Mouse (Mus musculus) stomach, embryonic 14.5 days (tissue): ENCODE data around the gene Ntm. TPM values are rescaled to one million over a fixed set of nuclear protein-coding genes. Genes with fewer than 3 reads are reported as not detected.

ENCODE experiments used
- ATAC-seq: fragments of 200-750 bp; cut with Nextera tagmentation; 2 replicates; pipeline ENCODE4 v1.8.0; 2017; ENCODE audit warnings: low read depth, moderate TSS enrichment; ENCODE audit not compliant: insufficient number of reproducible peaks, insufficient read depth, low FRiP score
- H3K27ac ChIP-seq: fragments of 300-500 bp; sonication (generic); 2 replicates; pipeline ENCODE4 v1.5.1; 2014; ENCODE audit warnings: mild to moderate bottlenecking, low read length, moderate library complexity, mixed read lengths
- H3K27me3 ChIP-seq: fragments of 300-500 bp; sonication (generic); 2 replicates; pipeline ENCODE4 v1.6.1; 2014; ENCODE audit warnings: low read length, control low read depth, mixed read lengths; ENCODE audit not compliant: control insufficient read depth, insufficient read depth
- H3K36me3 ChIP-seq: fragments of 300-500 bp; sonication (generic); 2 replicates; pipeline ENCODE4 v1.6.1; 2014; ENCODE audit warnings: mild to moderate bottlenecking, control low read depth, low read length, moderate library complexity, mixed read lengths; ENCODE audit not compliant: control insufficient read depth, insufficient read depth
- H3K4me1 ChIP-seq: fragments of 300-500 bp; sonication (generic); 2 replicates; pipeline ENCODE4 v1.6.1; 2014; ENCODE audit warnings: low read length, control low read depth, mixed read lengths; ENCODE audit not compliant: control insufficient read depth, insufficient read depth
- H3K4me2 ChIP-seq: fragments of 300-500 bp; sonication (generic); replicated peaks from 2 replicates; pipeline ENCODE4 v1.6.1; 2014; ENCODE audit warnings: low read depth, low read length, control low read depth
- H3K4me3 ChIP-seq: fragments of 300-500 bp; sonication (generic); 2 replicates; pipeline ENCODE4 v1.5.1; 2014; ENCODE audit warnings: low read depth, low read length, control low read depth
- H3K9ac ChIP-seq: fragments of 300-500 bp; sonication (generic); replicated peaks from 2 replicates; pipeline ENCODE4 v1.6.1; 2014; ENCODE audit warnings: low read depth, mild to moderate bottlenecking, control low read depth, low read length, moderate library complexity, mixed read lengths
- H3K9me3 ChIP-seq: fragments of 300-500 bp; sonication (generic); 2 replicates; pipeline ENCODE4 v1.6.1; 2016; ENCODE audit warnings: low read depth, low read length, control low read depth; ENCODE audit not compliant: control insufficient read depth
- WGBS: fragments of 180-500 bp; shearing (Covaris S2); extraction: QIAGEN DNeasy Blood & Tissue Kit; methylation state at CpG from one replicate; pipeline ENCODE4 v1.1.7; 2014; 5-methylcytosine and 5-hydroxymethylcytosine counted together
- polyA plus RNA-seq: library from polyadenylated mRNA; unstranded; fragments of >200 nt; fragmentation: Nextera tagmentation; extraction: Ambion mirVana; gene quantifications from 2 replicates; pipeline ENCODE4 v1.2.1, GENCODE M21; 2014

Gene Ntm
- polyA plus RNA-seq, 1 experiment from 2014 or later: 19.7 TPM

DNA sequence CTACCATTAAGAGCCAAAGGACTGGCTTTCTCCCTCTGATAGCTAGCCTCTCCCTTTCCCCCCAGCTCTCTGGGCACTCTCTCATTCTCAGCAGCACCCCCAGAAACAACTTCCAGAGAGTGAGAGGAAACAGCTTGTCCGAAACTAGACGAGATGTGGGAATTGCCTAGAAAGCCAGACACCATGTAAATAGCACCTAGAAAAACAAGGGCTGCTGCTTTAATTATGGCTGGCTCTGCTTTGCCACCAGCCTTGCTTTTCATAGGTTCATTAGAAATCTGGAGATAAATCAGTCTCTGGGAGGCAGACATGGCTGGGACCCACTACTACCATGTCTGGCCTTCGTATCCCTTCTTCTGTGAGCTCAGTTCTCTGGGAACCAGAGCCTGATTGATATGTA, 96.1 kb downstream of the Ntm start:
- H3K9ac ChIP-seq: no peak overlapping the region
- WGBS: 55% methylated on average over 3 of the region's 3 CpGs
- no peaks in the 10 kb centered on the region for H3K36me3 ChIP-seq
- H3K27ac ChIP-seq: no peak overlapping the region
- H3K4me2 ChIP-seq: no peak overlapping the region
- peaks cover 3% of the 10 kb centered on the region; the same call in 1 of the 2 replicates for H3K4me1 ChIP-seq
- ATAC-seq: no peak
- no peak overlapping the region for H3K4me3 ChIP-seq
- H3K27me3 ChIP-seq: no peaks in the 10 kb centered on the region
- H3K9me3 ChIP-seq: no peaks in the 10 kb centered on the region

DNA sequence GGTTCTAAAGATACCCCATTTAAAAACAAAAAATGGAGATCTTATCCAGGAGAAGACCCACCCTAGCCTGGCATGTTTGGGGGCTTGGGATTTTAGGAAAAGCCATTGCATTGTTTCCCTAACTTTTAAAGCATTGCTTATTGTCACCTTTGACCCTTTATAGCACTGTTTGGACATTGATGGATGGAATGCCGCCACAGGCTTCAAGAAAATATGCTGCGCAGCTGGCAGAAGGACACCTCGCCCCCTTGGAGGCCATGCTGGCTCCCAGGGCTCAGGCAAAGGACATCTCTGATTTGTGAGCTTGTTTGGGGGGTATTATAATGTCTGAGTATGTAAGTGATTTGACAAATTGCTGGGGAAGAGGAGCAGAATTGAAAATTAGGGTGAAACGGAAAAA, 96.8 kb downstream of the Ntm start:
- Histone ChIP-seq H3K4me3 (no peak overlapping the region), H3K27ac (no peak overlapping the region), H3K4me1 (peaks cover 3% of the 10 kb centered on the region; the same call in 1 of the 2 replicates), H3K9me3 (no peaks in the 10 kb centered on the region), H3K9ac (no peak overlapping the region), H3K27me3 (no peaks in the 10 kb centered on the region), H3K36me3 (no peaks in the 10 kb centered on the region), H3K4me2 (no peak overlapping the region)
- WGBS: 44% methylated on average over 4 of the region's 4 CpGs
- ATAC-seq: no peak

DNA sequence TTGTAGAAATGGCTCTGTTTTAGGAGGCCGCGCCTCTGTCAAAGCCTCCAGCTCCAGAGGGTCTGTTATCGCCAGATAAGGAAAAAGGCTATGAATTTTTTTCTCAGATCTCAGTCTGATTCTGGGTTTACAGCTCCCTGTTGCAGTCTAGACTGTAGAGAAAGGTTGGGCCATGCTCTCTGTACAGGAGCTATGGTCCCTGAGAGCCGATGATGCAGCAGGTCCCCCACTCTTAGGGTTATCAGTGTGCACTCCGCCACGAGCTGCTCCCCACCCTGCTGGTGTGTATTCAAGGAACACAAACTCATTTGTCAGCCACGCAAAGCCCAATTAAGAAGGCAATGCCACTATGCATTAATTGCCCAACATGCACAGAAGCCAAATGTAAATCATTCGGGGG, 97.4 kb downstream of the Ntm start:
- H3K4me1 ChIP-seq: peaks cover 3% of the 10 kb centered on the region; the same call in 1 of the 2 replicates
- 56% methylated on average over 8 of the region's 8 CpGs for WGBS
- no peaks in the 10 kb centered on the region for H3K36me3 ChIP-seq
- H3K27ac ChIP-seq: no peak overlapping the region
- no peaks in the 10 kb centered on the region for H3K27me3 ChIP-seq
- H3K4me2 ChIP-seq: no peak overlapping the region
- H3K9me3 ChIP-seq: no peaks in the 10 kb centered on the region
- ATAC-seq: no peak
- H3K9ac ChIP-seq: no peak overlapping the region
- H3K4me3 ChIP-seq: no peak overlapping the region

DNA sequence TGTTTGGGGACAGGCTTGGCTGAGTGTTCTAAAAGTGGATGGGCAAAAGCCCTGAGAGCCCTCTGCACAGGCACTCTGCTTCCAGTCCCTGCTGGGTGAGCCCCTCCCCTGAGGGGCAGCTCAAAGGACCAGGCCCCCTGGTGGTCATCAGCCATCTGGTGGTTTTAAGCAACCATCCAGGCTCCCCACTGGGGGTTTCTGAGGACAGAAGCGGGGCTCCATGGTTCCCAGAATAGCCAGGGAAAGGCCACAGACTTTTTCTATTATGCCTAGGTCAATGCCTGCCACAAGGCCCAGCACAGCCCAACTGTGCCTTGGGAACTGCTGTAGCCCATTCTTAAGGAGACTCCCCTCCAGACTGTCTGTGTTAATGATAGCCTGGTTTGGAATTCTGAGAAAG, 98.1 kb downstream of the Ntm start:
- Histone ChIP-seq H3K27me3 (no peaks in the 10 kb centered on the region), H3K9me3 (no peaks in the 10 kb centered on the region), H3K36me3 (no peaks in the 10 kb centered on the region), H3K27ac (no peak overlapping the region), H3K9ac (no peak overlapping the region), H3K4me1 (peaks cover 3% of the 10 kb centered on the region; the same call in 1 of the 2 replicates), H3K4me3 (no peak overlapping the region), H3K4me2 (no peak overlapping the region)
- WGBS: 23% methylated on average over 1 of the region's 1 CpGs
- ATAC-seq: no peak

DNA sequence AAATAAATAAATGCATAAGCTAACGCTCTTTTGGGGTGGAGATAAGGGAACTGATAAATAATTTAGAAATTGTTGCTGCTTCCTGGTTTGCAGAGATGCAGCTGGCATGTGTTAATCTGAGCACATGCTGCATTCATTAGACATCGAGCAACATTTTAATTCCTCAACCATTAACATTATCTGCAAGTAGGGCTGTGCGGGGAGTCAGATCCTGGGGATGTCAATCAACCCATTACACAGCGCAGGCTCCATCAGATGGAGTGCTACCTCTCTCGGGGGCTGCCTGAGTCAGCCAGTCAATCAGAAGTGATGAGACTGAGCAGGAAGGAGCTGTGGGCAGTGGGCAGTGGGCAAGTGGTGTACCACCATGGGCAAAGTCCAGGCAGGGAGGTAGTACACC, 100.5 kb downstream of the Ntm start:
- no peak overlapping the region for H3K27ac ChIP-seq
- WGBS: 64% methylated on average over 5 of the region's 5 CpGs
- H3K4me1 ChIP-seq: no peaks in the 10 kb centered on the region
- H3K36me3 ChIP-seq: no peaks in the 10 kb centered on the region
- H3K4me3 ChIP-seq: no peak overlapping the region
- no peak overlapping the region for H3K9ac ChIP-seq
- H3K4me2 ChIP-seq: no peak overlapping the region
- H3K27me3 ChIP-seq: no peaks in the 10 kb centered on the region
- H3K9me3 ChIP-seq: no peaks in the 10 kb centered on the region
- ATAC-seq: no peak

DNA sequence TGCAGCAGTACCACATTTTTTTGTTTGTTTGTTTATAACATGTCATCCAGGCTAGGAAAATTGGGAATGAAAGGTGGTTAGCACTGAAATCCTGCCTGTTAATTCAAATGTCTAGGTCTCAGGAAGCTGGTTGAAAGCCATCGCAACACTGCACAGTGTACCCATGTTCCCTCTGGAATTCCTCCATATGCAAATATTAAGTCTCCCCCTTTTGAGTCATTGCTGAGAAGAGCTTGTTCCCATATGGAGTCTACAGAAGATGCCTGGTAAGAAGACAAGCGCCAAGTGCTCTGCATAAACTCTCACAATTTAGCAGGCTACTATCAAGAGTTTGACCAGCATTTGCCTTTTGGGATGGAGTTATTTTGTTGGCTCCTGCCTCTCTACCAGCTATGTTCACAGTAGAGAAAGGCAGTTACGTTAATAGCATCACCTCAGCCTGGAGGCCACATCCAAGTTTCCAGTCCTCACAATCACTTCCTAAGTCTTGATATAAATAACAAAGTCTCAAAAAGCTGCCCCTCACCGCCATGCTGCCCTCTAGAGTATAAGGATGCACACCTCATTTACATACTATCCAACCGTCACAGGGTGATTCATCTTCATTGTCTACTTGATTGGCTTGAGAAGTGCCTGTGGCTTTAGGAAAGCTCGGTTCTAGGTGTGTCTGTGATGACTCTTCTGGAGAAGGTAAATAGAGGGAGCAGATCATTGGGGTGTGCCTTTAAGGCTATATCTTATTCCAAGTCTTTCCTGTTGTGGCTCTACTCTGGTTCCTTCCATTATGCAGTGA, 103.5 kb downstream of the Ntm start:
- ATAC-seq: no peak
- Histone ChIP-seq H3K27ac (no peak overlapping the region), H3K4me3 (no peak overlapping the region), H3K4me2 (no peak overlapping the region), H3K4me1 (no peaks in the 10 kb centered on the region), H3K9ac (no peak overlapping the region), H3K27me3 (no peaks in the 10 kb centered on the region), H3K9me3 (no peaks in the 10 kb centered on the region), H3K36me3 (no peaks in the 10 kb centered on the region)
- WGBS: 86% methylated on average over 6 of the region's 6 CpGs

DNA sequence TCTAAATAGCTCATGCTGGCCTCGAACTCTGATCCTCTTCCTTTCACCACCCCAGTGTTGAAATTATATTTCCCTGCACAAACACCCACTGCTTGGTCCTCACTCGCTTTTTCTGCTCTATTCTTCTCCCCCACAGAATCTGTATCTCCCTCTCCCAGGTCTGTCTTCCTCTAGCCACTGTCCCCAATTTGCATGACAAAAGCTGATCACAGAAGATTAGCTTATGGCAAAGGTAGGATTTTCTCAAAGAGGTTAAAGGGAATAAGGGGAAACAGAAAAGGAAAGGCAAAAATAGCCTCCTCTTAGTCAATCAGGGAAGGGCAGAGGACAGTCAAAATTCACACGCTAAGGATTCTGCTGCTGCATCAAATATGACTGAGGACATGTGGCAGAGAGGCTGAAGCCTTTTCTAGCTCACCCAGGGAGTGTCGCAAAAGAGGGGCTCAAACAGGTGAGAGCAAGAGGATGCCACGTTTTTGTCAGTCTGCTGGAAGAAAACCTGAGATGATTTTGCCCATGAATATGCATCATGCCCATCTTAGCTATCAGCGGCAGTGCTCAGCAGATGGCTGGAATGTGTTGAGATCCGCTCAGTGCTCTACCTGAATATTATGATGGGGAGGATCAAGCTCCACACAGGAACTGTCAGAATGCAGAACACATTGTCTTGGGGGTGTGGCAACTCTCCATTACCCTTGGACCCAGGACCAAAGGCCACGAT, 114.0 kb downstream of the Ntm start:
- H3K36me3 ChIP-seq: no peaks in the 10 kb centered on the region
- H3K4me1 ChIP-seq: no peaks in the 10 kb centered on the region
- H3K9me3 ChIP-seq: no peaks in the 10 kb centered on the region
- no peak for ATAC-seq
- no peak overlapping the region for H3K4me2 ChIP-seq
- no peak overlapping the region for H3K27ac ChIP-seq
- no peak overlapping the region for H3K9ac ChIP-seq
- WGBS: 51% methylated on average over 8 of the region's 8 CpGs
- no peaks in the 10 kb centered on the region for H3K27me3 ChIP-seq
- H3K4me3 ChIP-seq: no peak overlapping the region

DNA sequence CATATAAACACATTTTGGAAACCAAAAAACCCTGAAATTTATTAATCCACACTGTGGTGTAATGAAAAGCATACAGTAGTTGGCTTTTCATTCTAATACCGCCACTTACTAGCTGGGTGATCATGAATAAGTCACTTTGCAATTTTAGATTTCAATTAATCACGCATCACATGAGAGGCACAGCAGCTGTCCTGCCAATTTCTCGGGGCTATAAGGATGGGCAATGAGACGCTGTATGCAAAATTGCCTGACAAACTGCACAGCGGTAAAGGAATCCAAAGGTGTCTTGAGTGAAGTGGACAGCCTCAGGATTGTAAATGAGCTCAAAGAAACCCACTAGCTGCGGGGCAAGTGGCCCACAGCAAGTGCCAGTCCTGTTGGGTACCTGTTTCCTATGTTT, 125.6 kb downstream of the Ntm start:
- Histone ChIP-seq H3K4me3 (no peak overlapping the region), H3K36me3 (no peaks in the 10 kb centered on the region), H3K9me3 (no peaks in the 10 kb centered on the region), H3K9ac (no peak overlapping the region), H3K27ac (no peak overlapping the region), H3K4me2 (no peak overlapping the region), H3K4me1 (no peaks in the 10 kb centered on the region), H3K27me3 (no peaks in the 10 kb centered on the region)
- no peak for ATAC-seq
- WGBS: 80% methylated on average over 6 of the region's 6 CpGs
